Mouse (Mus musculus): ENCODE results near the gene Fitm1.

The Fitm1 gene

GRCm38 (mm10) chr14:55567496-55567895, 7.9 kb upstream of the Fitm1 start:
- no peak for DNase-seq (ENCODE audit: low spot score)

GRCm38 (mm10) chr14:55570588-55570987, 4.8 kb upstream of the Fitm1 start:
- DNase-seq (ENCODE audit: low spot score): no peak

- DNase-seq (ENCODE audit: low spot score): no peak
Measured at GRCm38 (mm10) chr14:55571760-55572159, 3.7 kb upstream of the Fitm1 start.

- no peak for DNase-seq (ENCODE audit: low spot score)
Measured at GRCm38 (mm10) chr14:55575711-55576110, 294 bp downstream of the Fitm1 start.

DNA sequence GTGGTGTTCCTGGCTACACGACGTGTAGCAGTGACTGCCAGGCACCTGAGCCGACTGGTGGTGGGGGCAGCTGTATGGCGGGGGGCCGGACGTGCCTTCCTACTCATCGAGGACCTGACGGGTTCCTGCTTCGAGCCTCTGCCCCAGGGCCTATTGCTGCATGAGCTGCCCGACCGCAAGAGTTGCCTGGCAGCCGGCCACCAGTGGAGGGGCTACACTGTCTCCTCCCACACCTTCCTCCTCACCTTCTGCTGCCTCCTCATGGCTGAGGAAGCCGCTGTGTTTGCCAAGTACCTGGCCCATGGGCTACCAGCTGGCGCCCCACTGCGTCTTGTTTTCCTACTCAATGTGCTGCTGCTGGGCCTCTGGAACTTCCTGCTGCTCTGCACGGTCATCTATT, 959 bp downstream of the Fitm1 start:
- DNase-seq (ENCODE audit: low spot score): no peak

- peak; percentile 80 for DNase-seq (ENCODE audit: low spot score)
Measured at GRCm38 (mm10) chr14:55577871-55578667, 2.7 kb downstream of the Fitm1 start, which contains the start of gene Psme1. TSS of gene Psme1 (plus strand) at chr14:55578123.

- DNase-seq (ENCODE audit: low spot score): peak; percentile 61
Measured at GRCm38 (mm10) chr14:55578668-55579269, 3.4 kb downstream of the Fitm1 start.

- DNase-seq (ENCODE audit: low spot score): no peak
Measured at GRCm38 (mm10) chr14:55579511-55580496, 4.4 kb downstream of the Fitm1 start.

DNA sequence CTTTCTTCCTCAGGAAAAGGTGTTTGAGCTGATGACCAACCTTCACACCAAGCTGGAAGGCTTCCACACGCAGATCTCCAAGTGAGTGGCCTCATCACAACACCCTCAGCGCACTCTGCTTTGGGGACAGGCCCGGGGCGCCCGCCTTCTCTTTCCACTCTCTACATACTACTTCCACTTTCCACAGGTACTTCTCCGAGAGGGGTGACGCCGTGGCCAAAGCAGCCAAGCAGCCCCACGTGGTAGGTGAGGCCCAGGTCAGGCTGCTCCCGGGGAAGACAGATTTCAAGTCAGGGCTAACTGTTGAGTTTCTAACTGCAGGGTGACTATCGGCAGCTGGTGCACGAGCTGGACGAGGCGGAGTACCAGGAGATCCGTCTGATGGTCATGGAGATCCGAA, 5.3 kb downstream of the Fitm1 start:
- no peak for DNase-seq (ENCODE audit: low spot score)

- no peak for DNase-seq (ENCODE audit: low spot score)
Measured at GRCm38 (mm10) chr14:55581981-55582681, 6.7 kb downstream of the Fitm1 start.

DNA sequence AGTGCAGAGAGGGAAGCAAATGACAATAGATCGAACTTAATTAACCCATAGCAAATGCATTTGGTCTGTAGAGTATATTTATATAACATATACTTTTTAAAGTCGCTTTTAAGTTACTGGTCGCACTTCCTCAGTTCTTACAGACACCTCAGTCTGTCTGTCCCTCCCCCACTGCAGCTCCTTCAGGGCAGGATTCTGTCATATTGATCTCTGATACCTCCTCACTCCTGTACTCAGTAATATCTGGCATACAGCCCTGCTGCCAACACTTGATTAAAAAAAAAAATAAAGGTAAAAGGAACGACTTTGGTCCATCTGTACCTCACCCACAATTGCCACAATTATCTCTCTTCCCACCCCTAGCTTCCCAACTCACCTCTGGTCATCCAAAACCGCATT, 8.9 kb downstream of the Fitm1 start:
- DNase-seq (ENCODE audit: low spot score): no peak

DNA sequence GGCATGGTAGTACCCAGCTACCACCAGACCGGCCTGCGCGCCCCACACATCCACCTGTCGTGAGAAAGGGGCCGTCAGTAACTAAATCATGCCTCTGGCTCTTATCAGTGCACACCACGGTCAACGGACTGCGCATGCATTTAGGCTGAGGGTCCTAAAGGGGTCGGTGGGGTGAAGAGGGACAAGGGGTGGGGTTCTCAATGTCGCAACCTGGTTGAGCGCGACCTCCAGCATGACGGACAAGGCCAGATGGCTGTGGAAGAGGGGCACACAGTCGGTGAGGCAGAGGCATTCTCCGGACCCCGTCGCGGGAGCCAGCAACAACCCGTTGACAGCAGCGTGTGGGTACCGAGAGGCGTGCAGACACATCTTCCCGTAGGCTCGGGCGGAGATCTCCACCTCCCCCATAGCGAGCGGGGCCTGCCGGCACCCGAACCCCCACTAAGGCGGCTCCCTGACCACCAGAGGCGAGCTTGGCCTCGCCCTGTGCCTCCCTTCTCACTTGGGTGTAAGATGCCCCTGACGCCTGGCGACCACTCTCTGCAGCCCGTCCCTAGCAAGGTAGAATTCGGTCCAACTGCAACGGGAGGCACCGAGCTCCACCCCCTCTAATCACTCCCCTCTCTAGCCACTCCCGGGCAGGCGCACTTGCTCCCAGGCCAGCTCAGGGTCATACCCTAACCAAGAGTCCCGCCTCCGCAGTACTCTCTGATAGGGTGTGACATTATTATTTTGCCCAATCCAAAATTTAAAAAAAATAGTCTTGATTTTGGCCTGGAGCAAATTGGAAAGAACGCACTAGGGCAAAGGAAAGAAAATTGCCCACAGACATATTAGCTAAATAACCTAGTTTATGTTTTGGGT, 9.5 kb downstream of the Fitm1 start, which contains the start of gene Emc9:
Gene Emc9 (minus strand): TSS at position 601 of the 864 bp plus-strand sequence.
- peak; percentile 78 for DNase-seq (ENCODE audit: low spot score)

DNA sequence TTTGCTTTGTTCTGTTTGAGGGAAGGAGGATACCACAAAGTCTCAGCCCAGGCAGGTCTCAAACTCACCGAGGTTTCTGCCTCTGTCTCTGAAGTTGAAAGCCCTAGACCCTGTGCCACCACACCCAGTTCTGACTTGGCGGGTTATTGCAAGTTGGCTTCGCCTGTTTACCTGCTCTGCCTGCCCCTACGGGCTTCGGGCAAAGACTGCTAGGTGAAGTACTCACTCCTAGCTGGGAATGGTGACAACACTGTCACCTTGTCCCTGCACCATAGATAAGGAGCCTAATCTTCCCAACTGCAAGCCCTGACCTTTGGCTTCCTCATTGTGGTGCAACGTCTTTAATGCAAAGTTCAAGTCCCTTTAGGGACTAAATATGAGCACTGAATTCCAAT, 10.1 kb downstream of the Fitm1 start:
- DNase-seq (ENCODE audit: low spot score): no peak

- DNase-seq (ENCODE audit: low spot score): no peak
Measured at GRCm38 (mm10) chr14:55586149-55586548, 10.7 kb downstream of the Fitm1 start.

- DNase-seq (ENCODE audit: low spot score): no peak
Measured at GRCm38 (mm10) chr14:55589271-55589670, 13.9 kb downstream of the Fitm1 start.

DNA sequence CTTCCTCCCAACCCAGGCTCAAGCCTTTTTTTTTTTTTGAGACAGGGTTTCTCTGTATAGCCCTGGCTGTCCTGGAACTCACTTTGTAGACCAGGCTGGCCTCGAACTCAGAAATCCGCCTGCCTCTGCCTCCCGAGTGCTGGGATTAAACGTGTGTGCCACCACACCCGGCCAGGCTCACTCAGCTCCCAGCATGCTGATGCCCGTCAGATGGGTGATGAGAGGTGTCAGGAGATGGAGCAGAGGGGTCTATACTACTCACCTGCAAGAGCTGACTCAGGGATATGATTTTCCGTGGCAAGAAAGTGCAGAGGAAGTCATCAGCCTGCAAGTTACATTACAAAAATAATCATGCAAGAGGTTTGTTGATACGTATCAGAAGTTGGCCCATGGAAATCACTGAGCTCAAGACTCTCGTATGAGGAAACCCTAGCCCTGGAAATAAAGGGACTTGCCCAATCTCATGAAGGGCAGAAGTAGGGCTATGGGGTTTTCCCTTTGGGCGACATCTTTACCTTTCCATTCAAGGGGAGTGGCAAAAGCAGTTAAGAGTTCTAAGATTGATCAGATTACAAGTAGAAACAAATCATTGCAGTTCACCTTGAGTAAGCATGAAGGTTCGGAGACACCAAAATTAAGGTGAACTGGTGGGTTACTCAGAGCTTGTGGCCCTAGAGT, 14.5 kb downstream of the Fitm1 start:
- DNase-seq (ENCODE audit: low spot score): no peak

DNA sequence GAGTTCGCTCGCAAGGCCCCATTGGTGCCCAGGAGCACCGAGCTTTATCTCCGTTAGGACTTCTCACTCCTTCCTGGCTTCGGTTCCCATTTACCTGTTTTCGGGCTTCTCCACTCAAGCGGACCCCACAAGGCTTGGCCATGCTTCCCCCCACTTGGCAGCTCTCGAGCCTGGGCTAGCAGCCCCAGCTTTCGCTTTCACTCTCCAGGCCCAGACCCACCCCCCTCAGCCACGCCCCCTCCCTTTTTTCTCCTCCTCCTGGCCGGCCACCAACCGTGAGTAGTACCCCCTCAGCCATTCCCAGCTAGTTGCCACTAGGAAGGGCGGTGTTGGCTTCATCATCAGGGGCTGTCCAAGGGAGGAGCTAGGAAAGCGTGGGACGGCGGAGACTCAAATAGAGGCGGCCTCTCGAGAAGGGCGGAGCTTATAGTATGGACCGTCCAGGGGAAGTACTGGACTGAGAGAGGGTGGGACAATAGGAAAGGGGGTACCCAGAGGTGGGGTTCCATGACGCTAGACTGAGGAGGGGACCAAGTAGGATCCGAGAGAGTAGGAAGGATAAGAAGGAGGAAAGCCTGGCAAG, 15.4 kb downstream of the Fitm1 start, which contains the start of gene Psme2:
Gene Psme2 (minus strand): TSS at position 366 of the 583 bp plus-strand sequence.
- DNase-seq (ENCODE audit: low spot score): peak; percentile 94

DNA sequence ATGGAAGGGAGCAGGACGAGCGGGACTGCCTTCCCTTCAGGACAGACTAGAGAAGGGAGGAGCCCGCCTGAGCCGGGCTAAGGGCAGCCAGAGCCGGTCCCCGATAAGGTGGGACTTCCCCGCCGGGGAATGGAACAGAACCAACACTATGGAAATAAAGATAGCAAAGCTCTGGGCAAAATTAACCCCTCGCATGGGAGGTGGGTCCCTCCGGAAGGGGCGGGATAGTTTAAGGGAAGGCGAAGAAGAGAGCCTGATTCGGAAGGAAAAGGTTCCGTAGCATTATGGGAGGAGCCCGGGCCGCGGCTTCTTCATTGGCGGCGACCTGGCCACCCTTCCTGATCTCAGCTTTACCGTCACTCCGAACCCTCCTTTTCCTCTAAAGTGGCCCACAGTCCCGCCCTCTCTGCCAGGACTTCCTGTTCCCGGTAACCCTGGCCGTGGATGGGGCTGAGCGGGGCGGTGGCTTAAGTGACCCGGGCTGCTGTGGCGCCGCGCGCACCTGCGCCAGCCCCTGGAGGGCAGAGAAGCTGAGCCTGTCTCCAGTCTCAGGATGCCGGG, 16.0 kb downstream of the Fitm1 start, which contains the start of gene Rnf31:
Gene Rnf31 (plus strand): TSS at position 378 of the 561 bp plus-strand sequence.
- DNase-seq (ENCODE audit: low spot score): peak; percentile 96

DNA sequence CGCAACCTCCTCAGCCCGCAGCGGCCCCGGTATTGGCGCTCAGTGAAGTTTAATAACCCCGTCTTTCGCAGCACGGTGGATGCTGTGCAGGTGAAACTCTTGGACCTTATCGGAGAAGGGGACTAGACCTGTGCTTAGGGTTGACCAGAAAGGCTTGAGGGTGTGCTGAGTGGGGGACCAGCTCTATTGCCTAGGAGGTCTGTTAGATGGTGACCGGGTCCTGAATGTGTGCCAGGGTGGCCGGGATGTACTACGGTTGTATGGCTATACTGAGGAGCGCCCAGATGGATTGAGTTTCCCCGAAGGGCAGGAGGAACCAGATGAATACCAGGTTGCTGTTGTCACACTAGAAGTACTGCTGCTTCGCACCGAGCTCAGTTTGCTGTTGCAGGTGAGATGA, 16.8 kb downstream of the Fitm1 start:
- no peak for DNase-seq (ENCODE audit: low spot score)

Data from urinary bladder, postnatal 14 days (tissue).